Mouse (Mus musculus) kidney, embryonic 15.5 days (tissue): ENCODE results near the gene Il13ra2. TPM values are rescaled to one million over a fixed set of nuclear protein-coding genes. Genes with fewer than 3 reads are reported as not detected.
A peak's percentile ranks its signal among the peaks of the same experiment; 100 is the strongest.
"Not testable (repeated sequence)": the region's sequence is repeated elsewhere in the genome, so short reads cannot be mapped to it uniquely, and the experiment has no call there.

Source experiments
- ATAC-seq: fragments of 200-750 bp; cut with Nextera tagmentation; replicated peaks from 2 replicates; pipeline ENCODE4 v1.8.0; 2017; ENCODE audit warnings: moderate TSS enrichment; ENCODE audit not compliant: low FRiP score
- H3K27ac ChIP-seq: fragments of 300-500 bp; sonication (generic); 2 replicates; pipeline ENCODE4 v1.5.1; 2015; ENCODE audit warnings: mild to moderate bottlenecking, inconsistent platforms
- H3K27me3 ChIP-seq: fragments of 300-500 bp; sonication (generic); 2 replicates; pipeline ENCODE4 v1.6.1; 2015; ENCODE audit warnings: inconsistent platforms
- H3K36me3 ChIP-seq: fragments of 300-500 bp; sonication (generic); 2 replicates; pipeline ENCODE4 v1.6.1; 2015; ENCODE audit warnings: inconsistent platforms
- H3K4me1 ChIP-seq: fragments of 300-500 bp; sonication (generic); 2 replicates; pipeline ENCODE4 v1.6.1; 2015; ENCODE audit warnings: inconsistent platforms
- H3K4me2 ChIP-seq: fragments of 300-500 bp; sonication (generic); 2 replicates; pipeline ENCODE4 v1.6.1; 2015; ENCODE audit warnings: moderate library complexity, mild to moderate bottlenecking, inconsistent platforms
- H3K4me3 ChIP-seq: fragments of 300-500 bp; sonication (generic); replicated peaks from 2 replicates; pipeline ENCODE4 v1.5.1; 2015; ENCODE audit warnings: mild to moderate bottlenecking, inconsistent platforms
- H3K9ac ChIP-seq: fragments of 300-500 bp; sonication (generic); 2 replicates; pipeline ENCODE4 v1.6.1; 2015; ENCODE audit warnings: mild to moderate bottlenecking, inconsistent platforms
- H3K9me3 ChIP-seq: fragments of 300-500 bp; sonication (generic); replicated peaks from 2 replicates; pipeline ENCODE4 v1.6.1; 2016; ENCODE audit warnings: inconsistent platforms
- WGBS: fragments of 180-500 bp; shearing (Covaris S2); methylation state at CpG from one replicate; pipeline ENCODE4 v1.1.7; 2015; ENCODE audit warnings: mixed read lengths; 5-methylcytosine and 5-hydroxymethylcytosine counted together
- polyA plus RNA-seq: library from polyadenylated mRNA; unstranded; fragments of >200 nt; fragmentation: Nextera tagmentation; extraction: Ambion mirVana; gene quantifications from 2 replicates; pipeline ENCODE4 v1.2.1, GENCODE M21; 2015

The Il13ra2 gene
- 0.10 and 0.14 TPM in 2 replicates for polyA plus RNA-seq

- H3K4me1 ChIP-seq, result no peaks in the 10 kb centered on the region
- no peak within 1 kb of the TSS for H3K4me3 ChIP-seq
- H3K9me3 ChIP-seq, result no peaks in the 10 kb centered on the region
- no peaks in the 10 kb centered on the region for H3K36me3 ChIP-seq
- no peaks in the 10 kb centered on the region for H3K27me3 ChIP-seq
- H3K9ac ChIP-seq, result no peak within 1 kb of the TSS
- no peak within 1 kb of the TSS for H3K4me2 ChIP-seq
- 58% methylated on average over 1 of the region's 1 CpGs for WGBS
- ATAC-seq, result no peak
- no peak within 1 kb of the TSS for H3K27ac ChIP-seq
These were observed at the start of gene Il13ra2 for GRCm38 (mm10) chrX:147429129-147429528. Gene Il13ra2 (minus strand): TSS chrX:147429192.

GRCm38 (mm10) chrX:147453610-147454009, 24.6 kb upstream of the Il13ra2 start, which contains the start of gene Vmn1r239-ps:
Gene Vmn1r239-ps (minus strand): TSS chrX:147453710.
- not testable (repeated sequence) for H3K4me1 ChIP-seq, H3K9me3 ChIP-seq, H3K27me3 ChIP-seq, ATAC-seq, H3K4me3 ChIP-seq, H3K27ac ChIP-seq, H3K4me2 ChIP-seq, H3K36me3 ChIP-seq, H3K9ac ChIP-seq
- 85% methylated on average over 1 of the region's 1 CpGs for WGBS

- peak; percentile 79; the same call in 1 of the 2 replicates for ATAC-seq
- H3K27me3 ChIP-seq, result no peaks in the 10 kb centered on the region
- WGBS, result 68% methylated on average over 4 of the region's 4 CpGs
- H3K27ac ChIP-seq, result no peak overlapping the region
- H3K4me3 ChIP-seq, result no peak overlapping the region
- H3K4me1 ChIP-seq, result no peaks in the 10 kb centered on the region
- H3K4me2 ChIP-seq, result no peak overlapping the region
- H3K9me3 ChIP-seq, result no peaks in the 10 kb centered on the region
- H3K36me3 ChIP-seq, result no peaks in the 10 kb centered on the region
- no peak overlapping the region for H3K9ac ChIP-seq
These were observed 14.4 kb upstream of the Il13ra2 start for GRCm38 (mm10) chrX:147443386-147443785.

GRCm38 (mm10) chrX:147435400-147435799, 6.4 kb upstream of the Il13ra2 start:
- Histone ChIP-seq H3K9me3 (no peaks in the 10 kb centered on the region), H3K4me2 (no peak overlapping the region), H3K4me1 (no peaks in the 10 kb centered on the region), H3K27me3 (no peaks in the 10 kb centered on the region), H3K27ac (no peak overlapping the region), H3K9ac (no peak overlapping the region), H3K36me3 (no peaks in the 10 kb centered on the region), H3K4me3 (no peak overlapping the region)
- ATAC-seq, result no peak
- WGBS, result 70% methylated on average over 2 of the region's 2 CpGs

GRCm38 (mm10) chrX:147429753-147430152, 761 bp upstream of the Il13ra2 start:
- H3K27ac ChIP-seq, result no peak overlapping the region
- no peak overlapping the region for H3K9ac ChIP-seq
- no peaks in the 10 kb centered on the region for H3K36me3 ChIP-seq
- WGBS, result 50% methylated on average over 1 of the region's 1 CpGs
- H3K9me3 ChIP-seq, result no peaks in the 10 kb centered on the region
- H3K27me3 ChIP-seq, result no peaks in the 10 kb centered on the region
- H3K4me1 ChIP-seq, result no peaks in the 10 kb centered on the region
- no peak for ATAC-seq
- H3K4me3 ChIP-seq, result no peak overlapping the region
- H3K4me2 ChIP-seq, result no peak overlapping the region

- Histone ChIP-seq H3K9ac (no peak overlapping the region), H3K36me3 (no peaks in the 10 kb centered on the region), H3K4me3 (no peak overlapping the region), H3K27me3 (no peaks in the 10 kb centered on the region), H3K4me1 (no peaks in the 10 kb centered on the region), H3K27ac (no peak overlapping the region), H3K9me3 (no peaks in the 10 kb centered on the region), H3K4me2 (no peak overlapping the region)
- ATAC-seq, result no peak
- WGBS, result 52% methylated on average over 1 of the region's 1 CpGs
These were observed 35.5 kb downstream of the Il13ra2 start for GRCm38 (mm10) chrX:147393446-147393845.

- H3K4me3 ChIP-seq, result no peak overlapping the region
- no peaks in the 10 kb centered on the region for H3K4me1 ChIP-seq
- no peak overlapping the region for H3K27ac ChIP-seq
- H3K27me3 ChIP-seq, result no peaks in the 10 kb centered on the region
- ATAC-seq, result no peak
- H3K9ac ChIP-seq, result no peak overlapping the region
- WGBS, result 93% methylated on average over 2 of the region's 2 CpGs
- H3K36me3 ChIP-seq, result no peaks in the 10 kb centered on the region
- H3K9me3 ChIP-seq, result no peaks in the 10 kb centered on the region
- no peak overlapping the region for H3K4me2 ChIP-seq
These were observed 79.8 kb downstream of the Il13ra2 start for GRCm38 (mm10) chrX:147349167-147349566.

Other genes starting within 250 kb of the Il13ra2 start
- not detected in 2 replicates for gene Vmn1r239-ps, start 24.5 kb upstream of the Il13ra2 start, polyA plus RNA-seq
- gene Lrch2, start 124.9 kb upstream of the Il13ra2 start, polyA plus RNA-seq, result 5.1 and 5.4 TPM in 2 replicates